Mouse (Mus musculus): ENCODE results near the gene Rpa2. TPM values are rescaled to one million over a fixed set of nuclear protein-coding genes. Genes with fewer than 3 reads are reported as not detected.

The Rpa2 gene
- polyA plus RNA-seq (2014; fragmentation: Nextera tagmentation; extraction: Ambion mirVana) = 164 TPM in 2 replicates

DNA sequence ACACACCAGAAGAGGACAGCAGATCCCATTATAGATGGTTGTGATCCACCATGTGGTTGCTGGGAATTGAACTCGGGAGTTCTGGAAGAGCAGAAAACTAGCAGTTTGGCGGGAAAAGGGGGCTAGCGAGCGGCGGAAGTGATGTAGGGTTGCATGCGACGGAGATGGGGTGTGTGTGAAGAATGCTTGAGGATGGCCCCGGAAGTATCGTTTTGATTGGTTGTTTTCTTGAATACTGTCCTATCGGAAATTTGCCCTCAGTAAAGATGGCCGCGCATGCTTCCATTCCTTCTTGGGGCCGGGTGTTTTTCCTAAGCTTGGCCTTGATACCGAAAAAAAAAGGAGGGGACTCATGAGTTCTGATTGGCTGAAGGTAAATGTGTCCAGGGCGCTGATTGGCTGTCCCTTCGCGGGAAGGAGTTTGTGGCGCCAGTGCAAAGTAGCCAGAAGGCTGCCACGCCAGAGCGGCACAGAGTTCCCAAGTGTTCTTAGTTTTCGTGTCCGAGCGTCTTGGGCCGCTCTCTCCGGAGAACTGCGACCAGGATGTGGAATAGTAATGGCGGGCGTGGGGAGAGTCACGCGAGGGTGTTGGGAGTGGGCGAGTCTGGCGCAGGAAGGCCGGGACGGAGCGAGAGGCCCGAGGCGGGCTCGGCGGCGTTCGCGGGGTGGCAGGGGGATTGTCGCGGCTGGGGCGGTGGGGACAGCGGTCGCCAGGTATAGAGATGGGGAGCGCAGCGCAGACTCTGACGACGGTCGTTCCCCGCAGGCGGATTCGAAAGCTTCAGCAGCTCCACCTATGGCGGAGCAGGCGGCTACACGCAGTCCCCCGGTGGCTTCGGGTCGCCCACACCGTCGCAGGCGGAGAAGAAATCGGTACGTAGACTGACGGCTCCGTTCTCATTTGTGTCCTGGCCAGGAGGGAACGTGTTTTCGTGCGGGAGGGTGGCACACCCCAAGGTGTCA, at the start of gene Rpa2:
Gene Rpa2 (plus strand): TSS at position 419 of the 963 bp plus-strand sequence.
- Histone ChIP-seq H3K4me2 (peak within 1 kb of the TSS; percentile 80), H3K4me1 (ENCODE audit: control insufficient read depth, insufficient read depth, low read length) (peaks cover 6% of the 10 kb centered on the region; the same call in 1 of the 2 replicates), H3K36me3 (ENCODE audit: control insufficient read depth, insufficient read depth, low read length) (peaks cover 12% of the 10 kb centered on the region), H3K4me3 (ENCODE audit: low read depth, low read length) (peak within 1 kb of the TSS; percentile 87), H3K9me3 (ENCODE audit: control insufficient read depth, low read length) (no peaks in the 10 kb centered on the region), H3K27ac (ENCODE audit: low read depth, low read length) (no peak within 1 kb of the TSS), H3K27me3 (ENCODE audit: control insufficient read depth, insufficient read depth, low read length) (no peaks in the 10 kb centered on the region), H3K9ac (ENCODE audit: low read length) (peak within 1 kb of the TSS; percentile 79)
- DNase-seq (ENCODE audit: low spot score, missing footprints) = peak; percentile 100
- WGBS = under 1% methylated on average over 68 of the region's 71 CpGs
- ATAC-seq (ENCODE audit: low FRiP score) = peak; percentile 96

DNA sequence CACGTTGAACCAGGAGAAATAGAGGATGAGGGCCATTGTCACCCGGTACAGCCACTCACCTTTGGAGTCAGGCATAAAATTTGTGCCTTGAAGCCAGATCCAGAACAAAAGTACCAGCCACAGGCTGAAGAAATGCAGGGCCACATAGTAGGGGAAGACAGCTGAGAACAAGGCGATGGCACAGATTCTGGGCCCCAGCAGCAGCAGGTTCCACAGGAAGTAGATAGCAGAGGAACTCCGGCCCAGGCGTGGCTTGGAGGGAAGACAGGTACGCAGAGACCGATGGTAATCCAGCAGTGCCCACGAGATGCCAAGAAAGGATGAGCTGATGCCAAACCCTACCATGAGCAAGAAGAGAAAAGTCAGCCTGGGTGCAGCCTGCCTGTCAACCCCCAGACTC, 39.9 kb upstream of the Rpa2 start:
- H3K4me3 ChIP-seq (ENCODE audit: low read depth, low read length) = no peak overlapping the region
- ATAC-seq (ENCODE audit: low FRiP score) (no peak), DNase-seq (ENCODE audit: low spot score, missing footprints) (peak; percentile 65)
- no peaks in the 10 kb centered on the region for H3K27me3 ChIP-seq (ENCODE audit: control insufficient read depth, insufficient read depth, low read length)
- no peak overlapping the region for H3K27ac ChIP-seq (ENCODE audit: low read depth, low read length)
- H3K9me3 ChIP-seq (ENCODE audit: control insufficient read depth, low read length) = no peaks in the 10 kb centered on the region
- no peak overlapping the region for H3K4me2 ChIP-seq
- H3K36me3 ChIP-seq (ENCODE audit: control insufficient read depth, insufficient read depth, low read length) = peaks cover 3% of the 10 kb centered on the region; the same call in 1 of the 2 replicates
- 89% methylated on average over 8 of the region's 8 CpGs for WGBS
- H3K9ac ChIP-seq (ENCODE audit: low read length) = no peak overlapping the region
- peaks cover 4% of the 10 kb centered on the region for H3K4me1 ChIP-seq (ENCODE audit: control insufficient read depth, insufficient read depth, low read length)

DNA sequence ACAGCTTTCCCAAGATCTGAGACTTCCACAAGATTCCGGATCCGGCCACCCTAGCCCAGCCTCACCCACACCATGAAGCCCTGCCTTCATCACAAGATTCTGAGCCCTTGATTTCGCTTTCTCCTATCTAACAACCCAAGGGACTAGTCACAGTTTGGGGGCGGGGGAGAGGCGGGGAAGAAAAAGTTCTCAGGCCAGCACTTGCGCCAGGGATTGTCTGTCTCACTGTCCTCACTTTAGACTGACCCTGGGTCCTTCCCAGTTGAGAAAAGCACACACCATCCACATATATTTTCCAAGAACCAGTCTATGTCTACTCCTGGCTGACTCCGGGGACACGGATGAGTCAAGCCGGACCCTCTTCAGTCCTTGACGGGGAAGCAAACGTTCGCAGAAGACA, 36.5 kb upstream of the Rpa2 start:
- H3K27ac ChIP-seq (ENCODE audit: low read depth, low read length) = no peak overlapping the region

DNA sequence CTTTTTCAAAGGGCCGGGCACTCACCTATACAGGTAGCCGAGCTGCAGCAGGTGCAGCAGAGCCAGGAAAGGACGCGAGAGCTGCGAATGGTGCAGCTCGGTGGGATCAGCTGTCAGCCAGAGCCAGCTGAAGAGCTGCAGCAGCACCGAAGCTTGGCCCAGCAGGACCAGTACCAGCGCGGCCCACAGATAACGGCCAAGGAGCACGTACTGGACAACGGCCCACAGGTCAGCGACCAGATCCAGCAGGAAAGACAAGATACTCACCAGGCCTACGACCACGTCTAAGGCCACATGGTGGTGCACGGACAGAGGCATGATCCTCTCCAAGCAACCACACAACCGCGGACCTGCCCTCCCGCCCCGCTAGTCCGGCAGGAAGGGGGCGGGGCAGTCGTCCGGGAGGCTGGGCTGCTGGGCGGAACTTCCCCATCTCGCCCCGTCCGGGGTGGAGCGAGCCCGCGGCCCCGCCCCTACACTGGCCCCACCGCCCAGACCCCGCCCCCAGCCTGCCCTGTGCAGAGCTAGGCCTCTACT, 35.9 kb upstream of the Rpa2 start, which contains the start of gene Xkr8:
Gene Xkr8 (minus strand): TSS at position 399 of the 537 bp plus-strand sequence.
- Histone ChIP-seq H3K36me3 (ENCODE audit: control insufficient read depth, insufficient read depth, low read length) (no peaks in the 10 kb centered on the region), H3K27ac (ENCODE audit: low read depth, low read length) (no peak within 1 kb of the TSS)

More for the DNA sequence above, 36.5 kb upstream of the Rpa2 start:
- DNase-seq (ENCODE audit: low spot score, missing footprints) = no peak
- Histone ChIP-seq H3K4me1 (ENCODE audit: control insufficient read depth, insufficient read depth, low read length) (peaks cover 4% of the 10 kb centered on the region), H3K27me3 (ENCODE audit: control insufficient read depth, insufficient read depth, low read length) (no peaks in the 10 kb centered on the region), H3K36me3 (ENCODE audit: control insufficient read depth, insufficient read depth, low read length) (no peaks in the 10 kb centered on the region), H3K4me3 (ENCODE audit: low read depth, low read length) (peak overlapping the region; percentile 57), H3K9ac (ENCODE audit: low read length) (peak overlapping the region; percentile 67), H3K9me3 (ENCODE audit: control insufficient read depth, low read length) (no peaks in the 10 kb centered on the region), H3K4me2 (peak overlapping the region; percentile 89)
- WGBS = 48% methylated on average over 12 of the region's 12 CpGs
- no peak for ATAC-seq (ENCODE audit: low FRiP score)

DNA sequence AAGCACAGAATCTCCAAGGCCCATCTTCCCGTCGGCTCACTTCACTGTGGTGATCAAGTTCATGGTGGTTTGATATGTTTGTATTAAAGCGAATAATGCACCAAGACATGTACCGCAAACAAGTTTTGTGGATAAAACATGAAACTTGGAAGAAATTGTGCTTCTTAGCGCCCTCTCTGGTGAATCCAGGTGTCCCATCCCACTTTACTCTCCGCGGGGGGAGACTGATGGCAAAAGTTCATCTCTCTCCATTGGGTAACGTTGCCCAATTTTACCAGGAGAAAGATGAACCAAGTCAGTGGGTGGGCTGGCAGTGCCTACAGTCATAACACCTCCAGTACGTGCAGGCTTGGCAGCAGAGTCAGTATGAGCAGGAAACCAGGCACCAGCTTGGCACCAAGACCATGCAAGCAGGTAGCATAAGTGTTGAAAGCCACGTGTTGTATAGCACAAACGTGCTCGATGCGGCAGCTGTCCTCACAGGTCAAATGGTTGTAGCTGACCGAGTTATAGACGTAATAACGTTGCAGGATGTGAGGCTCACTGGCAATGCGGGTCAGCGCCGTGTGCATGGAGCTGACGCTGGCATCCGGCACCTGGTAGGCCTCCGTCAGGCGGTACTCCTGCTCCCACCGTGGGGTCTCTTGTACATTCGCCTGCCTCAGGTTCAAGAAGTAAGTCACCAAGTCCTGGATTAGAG, 34.9 kb upstream of the Rpa2 start:
- 91% methylated on average over 25 of the region's 25 CpGs for WGBS

More for the DNA sequence above, 35.9 kb upstream of the Rpa2 start, which contains the start of gene Xkr8:
- Histone ChIP-seq H3K27me3 (ENCODE audit: control insufficient read depth, insufficient read depth, low read length) (no peaks in the 10 kb centered on the region), H3K9ac (ENCODE audit: low read length) (peak within 1 kb of the TSS; percentile 67), H3K4me1 (ENCODE audit: control insufficient read depth, insufficient read depth, low read length) (peaks cover 4% of the 10 kb centered on the region), H3K4me3 (ENCODE audit: low read depth, low read length) (peak within 1 kb of the TSS; percentile 57), H3K4me2 (peak within 1 kb of the TSS; percentile 89), H3K9me3 (ENCODE audit: control insufficient read depth, low read length) (no peaks in the 10 kb centered on the region)
- DNase-seq (ENCODE audit: low spot score, missing footprints) (peak; percentile 98), ATAC-seq (ENCODE audit: low FRiP score) (peak; percentile 98)
- WGBS = 2% methylated on average over 34 of the region's 34 CpGs

DNA sequence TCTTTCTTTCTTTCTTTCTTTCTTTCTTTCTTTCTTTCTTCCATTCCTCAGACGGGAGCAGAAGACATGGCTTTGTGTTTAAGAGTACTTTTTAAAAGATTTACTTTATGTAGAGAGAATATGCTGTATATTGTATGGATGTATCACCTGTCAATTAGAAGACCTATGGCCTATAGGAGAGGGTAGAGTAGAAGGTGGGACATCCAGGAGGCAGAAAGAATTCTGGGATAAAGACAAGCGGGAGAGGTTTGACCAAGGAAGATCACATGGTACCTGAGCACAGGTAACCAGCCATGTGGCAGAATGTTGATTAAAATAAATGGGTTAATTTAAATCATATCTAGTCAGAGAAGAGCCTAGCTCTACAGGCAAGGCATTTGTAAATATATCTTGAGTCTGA, 33.4 kb upstream of the Rpa2 start:
- Histone ChIP-seq H3K9me3 (ENCODE audit: control insufficient read depth, low read length) (no peaks in the 10 kb centered on the region), H3K27ac (ENCODE audit: low read depth, low read length) (no peak overlapping the region), H3K4me2 (no peak overlapping the region), H3K36me3 (ENCODE audit: control insufficient read depth, insufficient read depth, low read length) (no peaks in the 10 kb centered on the region), H3K27me3 (ENCODE audit: control insufficient read depth, insufficient read depth, low read length) (no peaks in the 10 kb centered on the region), H3K4me3 (ENCODE audit: low read depth, low read length) (no peak overlapping the region), H3K9ac (ENCODE audit: low read length) (no peak overlapping the region), H3K4me1 (ENCODE audit: control insufficient read depth, insufficient read depth, low read length) (peaks cover 4% of the 10 kb centered on the region)
- WGBS = 92% methylated on average over 2 of the region's 2 CpGs
- no peak for ATAC-seq (ENCODE audit: low FRiP score)
- DNase-seq (ENCODE audit: low spot score, missing footprints) = no peak

More for the DNA sequence above, 34.9 kb upstream of the Rpa2 start:
- no peaks in the 10 kb centered on the region for H3K36me3 ChIP-seq (ENCODE audit: control insufficient read depth, insufficient read depth, low read length)
- no peak for ATAC-seq (ENCODE audit: low FRiP score)
- H3K4me3 ChIP-seq (ENCODE audit: low read depth, low read length) = no peak overlapping the region
- no peak for DNase-seq (ENCODE audit: low spot score, missing footprints)
- no peaks in the 10 kb centered on the region for H3K9me3 ChIP-seq (ENCODE audit: control insufficient read depth, low read length)
- H3K27me3 ChIP-seq (ENCODE audit: control insufficient read depth, insufficient read depth, low read length) = no peaks in the 10 kb centered on the region
- no peak overlapping the region for H3K4me2 ChIP-seq
- no peak overlapping the region for H3K27ac ChIP-seq (ENCODE audit: low read depth, low read length)
- no peak overlapping the region for H3K9ac ChIP-seq (ENCODE audit: low read length)
- peaks cover 4% of the 10 kb centered on the region for H3K4me1 ChIP-seq (ENCODE audit: control insufficient read depth, insufficient read depth, low read length)

DNA sequence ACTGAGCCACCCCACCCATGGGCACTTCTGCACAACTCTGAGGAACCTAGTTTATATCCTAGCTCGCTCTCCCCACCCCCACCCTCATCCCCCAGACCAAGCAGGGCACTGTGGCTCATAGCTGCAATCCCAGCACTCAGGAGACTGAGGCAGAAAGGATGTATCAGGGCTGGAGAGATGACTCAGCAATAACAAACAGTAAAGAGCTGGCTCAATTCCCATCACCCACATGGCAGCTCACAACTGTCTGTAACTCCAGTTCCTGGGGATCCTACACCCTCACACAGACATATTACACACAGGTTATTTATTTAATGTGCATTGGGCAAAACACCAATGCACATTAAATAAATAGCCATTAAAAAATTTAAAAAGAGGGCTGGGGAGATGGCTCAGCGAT, 32.7 kb upstream of the Rpa2 start:
- ATAC-seq (ENCODE audit: low FRiP score) = no peak
- Histone ChIP-seq H3K9ac (ENCODE audit: low read length) (no peak overlapping the region), H3K36me3 (ENCODE audit: control insufficient read depth, insufficient read depth, low read length) (no peaks in the 10 kb centered on the region), H3K27ac (ENCODE audit: low read depth, low read length) (no peak overlapping the region), H3K4me2 (no peak overlapping the region), H3K27me3 (ENCODE audit: control insufficient read depth, insufficient read depth, low read length) (no peaks in the 10 kb centered on the region), H3K9me3 (ENCODE audit: control insufficient read depth, low read length) (no peaks in the 10 kb centered on the region), H3K4me1 (ENCODE audit: control insufficient read depth, insufficient read depth, low read length) (peaks cover 4% of the 10 kb centered on the region), H3K4me3 (ENCODE audit: low read depth, low read length) (no peak overlapping the region)
- DNase-seq (ENCODE audit: low spot score, missing footprints) = no peak
- 80% methylated on average over 2 of the region's 2 CpGs for WGBS

DNA sequence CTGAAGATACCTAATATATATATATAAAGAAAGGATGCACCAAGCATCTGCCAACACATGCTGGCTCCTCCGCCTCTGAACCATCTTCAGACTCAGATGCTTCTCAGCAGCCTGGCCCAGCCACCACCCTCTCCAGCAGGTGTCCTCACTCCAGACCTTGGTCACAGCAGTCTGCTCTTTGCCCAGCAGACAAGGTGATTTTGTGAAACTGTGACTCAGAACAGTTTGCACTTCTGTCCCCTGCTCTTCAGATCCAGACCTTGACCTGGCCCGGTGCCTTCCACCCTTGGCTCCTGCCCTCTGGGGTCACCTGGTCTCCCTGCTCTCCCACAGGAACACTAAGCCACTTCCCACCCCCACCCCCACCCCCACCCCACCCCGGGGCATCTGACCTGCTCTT, 32.2 kb upstream of the Rpa2 start:
- Histone ChIP-seq H3K4me1 (ENCODE audit: control insufficient read depth, insufficient read depth, low read length) (peaks cover 4% of the 10 kb centered on the region), H3K9me3 (ENCODE audit: control insufficient read depth, low read length) (no peaks in the 10 kb centered on the region), H3K36me3 (ENCODE audit: control insufficient read depth, insufficient read depth, low read length) (no peaks in the 10 kb centered on the region), H3K9ac (ENCODE audit: low read length) (no peak overlapping the region), H3K4me3 (ENCODE audit: low read depth, low read length) (no peak overlapping the region), H3K27me3 (ENCODE audit: control insufficient read depth, insufficient read depth, low read length) (no peaks in the 10 kb centered on the region), H3K27ac (ENCODE audit: low read depth, low read length) (no peak overlapping the region), H3K4me2 (no peak overlapping the region)
- no peak for DNase-seq (ENCODE audit: low spot score, missing footprints)
- WGBS = 73% methylated on average over 3 of the region's 3 CpGs
- no peak for ATAC-seq (ENCODE audit: low FRiP score)

Data from midbrain, embryonic 11.5 days (tissue).